Mouse (Mus musculus) CH12.LX (cell line): ENCODE data around the gene Tns4. TPM values are rescaled to one million over a fixed set of nuclear protein-coding genes. Genes with fewer than 3 reads are reported as not detected.

Experiments
- DNase-seq: peaks from one replicate; pipeline ENCODE4 v3.0.0-alpha.2; 2013; ENCODE audit errors: extremely low read depth
- H3K27ac ChIP-seq: 2 replicates; pipeline ENCODE4 v1.5.1; 2012; ENCODE audit warnings: low read depth, mild to moderate bottlenecking, control low read depth, moderate library complexity; ENCODE audit not compliant: insufficient read depth
- H3K27me3 ChIP-seq: replicated peaks from 2 replicates; pipeline ENCODE3; 2012; ENCODE audit warnings: inconsistent platforms
- H3K36me3 ChIP-seq, 2 experiments: replicated peaks in 1 of 2; 2 replicates each; pipeline versions ENCODE3 to v1.6.1; 2012; ENCODE audit warnings: inconsistent platforms in 1 of 2, low read length in 1 of 2, mild to moderate bottlenecking in 1 of 2, mixed read lengths in 1 of 2, moderate library complexity in 1 of 2; ENCODE audit not compliant: control insufficient read depth in 1 of 2, insufficient read depth in 1 of 2
- H3K4me1 ChIP-seq, 2 experiments: 2 replicates each; pipeline ENCODE4 v1.6.1; 2012; ENCODE audit warnings: inconsistent platforms in 1 of 2, moderate library complexity in 1 of 2; ENCODE audit not compliant: insufficient read depth in 2 of 2, control insufficient read depth in 1 of 2
- H3K4me2 ChIP-seq: 2 replicates; pipeline ENCODE4 v1.6.1; 2012; ENCODE audit warnings: low read depth, mild to moderate bottlenecking, control low read depth; ENCODE audit not compliant: poor library complexity, insufficient read depth, severe bottlenecking
- H3K4me3 ChIP-seq, 3 experiments: fragments of 150-350 bp in 1 of 3; sonication (generic) in 1 of 3; replicated peaks in 1 of 3; 2 replicates each; pipeline versions ENCODE3 to v1.5.1; 2011 to 2012; ENCODE audit warnings: low read depth in 2 of 3, low read length in 2 of 3, mild to moderate bottlenecking in 2 of 3, moderate library complexity in 2 of 3, control low read depth in 1 of 3, improper control_type of control experiment in 1 of 3, inconsistent platforms in 1 of 3, mixed read lengths in 1 of 3; ENCODE audit not compliant: poor library complexity in 1 of 3
- H3K79me2 ChIP-seq: replicated peaks from 2 replicates; pipeline ENCODE4 v1.6.1; 2012; ENCODE audit warnings: mild to moderate bottlenecking, moderate library complexity; ENCODE audit not compliant: control insufficient read depth, poor library complexity, insufficient read depth, severe bottlenecking; ENCODE audit errors: extremely low read depth
- H3K9ac ChIP-seq: 2 replicates; pipeline ENCODE4 v1.6.1; 2012; ENCODE audit warnings: low read depth, mild to moderate bottlenecking, control low read depth, moderate library complexity; ENCODE audit not compliant: insufficient read depth
- H3K9me3 ChIP-seq: replicated peaks from 2 replicates; pipeline ENCODE3; 2012; ENCODE audit warnings: low read length, inconsistent platforms, mixed read lengths
- CHD1 ChIP-seq: IDR thresholded peaks from 2 replicates; pipeline ENCODE4 v1.6.1; 2012; ENCODE audit warnings: low read depth, low read length, improper control_type of control experiment, inconsistent platforms
- ELF1 ChIP-seq: IDR thresholded peaks from 2 replicates; pipeline ENCODE4 v1.6.1; 2014; ENCODE audit warnings: low read depth, mild to moderate bottlenecking, inconsistent platforms, low read length, improper control_type of control experiment
- EP300 ChIP-seq: IDR thresholded peaks from 2 replicates; pipeline ENCODE4 v1.6.1; 2011; ENCODE audit warnings: low read length, improper control_type of control experiment
- ETS1 ChIP-seq: conservative IDR thresholded peaks from 2 replicates; pipeline ENCODE4 v1.6.1; 2012; ENCODE audit warnings: low read depth, mild to moderate bottlenecking, inconsistent platforms, low read length, improper control_type of control experiment, moderate library complexity
- HCFC1 ChIP-seq: IDR thresholded peaks from 2 replicates; pipeline ENCODE4 v1.6.1; 2012; ENCODE audit warnings: low read depth, mild to moderate bottlenecking, inconsistent platforms, low read length, improper control_type of control experiment
- JUN ChIP-seq: IDR thresholded peaks from 2 replicates; pipeline ENCODE4 v1.6.1; 2011; ENCODE audit warnings: low read depth, mild to moderate bottlenecking, low read length, improper control_type of control experiment, moderate library complexity; ENCODE audit not compliant: insufficient read depth
- JUND ChIP-seq: conservative IDR thresholded peaks from 2 replicates; pipeline ENCODE4 v1.6.1; 2011; ENCODE audit warnings: low read depth, low read length, improper control_type of control experiment
- KAT2A ChIP-seq: IDR thresholded peaks from 2 replicates; pipeline ENCODE4 v1.6.1; 2012; ENCODE audit warnings: low read length, improper control_type of control experiment, inconsistent platforms; ENCODE audit not compliant: insufficient replicate concordance
- MAFK ChIP-seq: IDR thresholded peaks from 2 replicates; pipeline ENCODE4 v1.6.1; 2011; ENCODE audit warnings: low read length, improper control_type of control experiment; ENCODE audit not compliant: insufficient replicate concordance
- MAX ChIP-seq: IDR thresholded peaks from 2 replicates; pipeline ENCODE4 v1.6.1; 2011; ENCODE audit warnings: low read length, improper control_type of control experiment
- MAZ ChIP-seq: IDR thresholded peaks from 2 replicates; pipeline ENCODE4 v1.6.1; 2012; ENCODE audit warnings: low read depth, mild to moderate bottlenecking, inconsistent platforms, low read length, improper control_type of control experiment, moderate library complexity
- MXI1 ChIP-seq: IDR thresholded peaks from 2 replicates; pipeline ENCODE4 v1.6.1; 2011; ENCODE audit warnings: mild to moderate bottlenecking, low read depth, low read length, improper control_type of control experiment
- PAX5 ChIP-seq: IDR thresholded peaks from 2 replicates; pipeline ENCODE4 v1.6.1; 2012; ENCODE audit warnings: low read length, inconsistent platforms, mixed read lengths
- RAD21 ChIP-seq: IDR thresholded peaks from 2 replicates; pipeline ENCODE4 v1.6.1; 2011; ENCODE audit warnings: low read depth, mild to moderate bottlenecking, low read length, improper control_type of control experiment, moderate library complexity
- RCOR1 ChIP-seq: conservative IDR thresholded peaks from 2 replicates; pipeline ENCODE4 v1.6.1; 2012; ENCODE audit warnings: low read depth, mild to moderate bottlenecking, inconsistent platforms, low read length, improper control_type of control experiment
- SMC3 ChIP-seq: IDR thresholded peaks from 2 replicates; pipeline ENCODE4 v1.6.1; 2011; ENCODE audit warnings: low read depth, low read length, improper control_type of control experiment
- TBP ChIP-seq: conservative IDR thresholded peaks from 2 replicates; pipeline ENCODE4 v1.6.1; 2011; ENCODE audit warnings: low read depth, low read length, improper control_type of control experiment
- TCF12 ChIP-seq: IDR thresholded peaks from 2 replicates; pipeline ENCODE4 v1.6.1; 2014; ENCODE audit warnings: low read depth, mild to moderate bottlenecking, inconsistent platforms, low read length, improper control_type of control experiment
- UBTF ChIP-seq: IDR thresholded peaks from 2 replicates; pipeline ENCODE4 v1.6.1; 2012; ENCODE audit warnings: low read depth, mild to moderate bottlenecking, inconsistent platforms, low read length, improper control_type of control experiment, moderate library complexity
- USF2 ChIP-seq: conservative IDR thresholded peaks from 2 replicates; pipeline ENCODE4 v1.6.1; 2011; ENCODE audit warnings: low read depth, low read length, improper control_type of control experiment
- ZC3H11A ChIP-seq: IDR thresholded peaks from 2 replicates; pipeline ENCODE4 v1.6.1; 2012; ENCODE audit warnings: low read depth, mild to moderate bottlenecking, inconsistent platforms, low read length, improper control_type of control experiment
- ZKSCAN1 ChIP-seq: IDR thresholded peaks from 2 replicates; pipeline ENCODE4 v1.6.1; 2012; ENCODE audit warnings: low read depth, inconsistent platforms, low read length, improper control_type of control experiment, borderline replicate concordance
- ZMIZ1 ChIP-seq: IDR thresholded peaks from 2 replicates; pipeline ENCODE4 v1.6.1; 2012; ENCODE audit warnings: low read depth, mild to moderate bottlenecking, inconsistent platforms, low read length, improper control_type of control experiment
- ZNF384 ChIP-seq: IDR thresholded peaks from 2 replicates; pipeline ENCODE4 v1.6.1; 2012; ENCODE audit warnings: low read depth, low read length, improper control_type of control experiment, inconsistent platforms
- dilution Hi-C: fragments of 300-500 bp; cut with MboI; formaldehyde crosslinking; loops from 2 replicates; pipeline ENCODE4 v1.14.3; 2020; ENCODE audit warnings: low sequenced_read_pairs; ENCODE audit not compliant: extremely low pct_unique_long_range_greater_than_20kb, extremely low pct_ligation_motif_present
- in situ Hi-C: fragments of 300-500 bp; cut with MboI; formaldehyde crosslinking; loops from 3 replicates; pipeline ENCODE4 v1.14.3; 2019; ENCODE audit warnings: low sequenced_read_pairs, low pct_ligation_motif_present, low pct_unique_long_range_greater_than_20kb, mixed read lengths
- polyA plus RNA-seq: library from polyadenylated mRNA; unstranded; fragments of >175 nt; gene quantifications from 2 replicates; pipeline ENCODE4 v1.2.1, GENCODE M21; 2012; ENCODE audit warnings: low read depth; ENCODE audit not compliant: insufficient read length
- total RNA-seq, 2 experiments: library from RNA; depleted of rRNA; stranded (reverse); fragments of 300-350 nt in 1 of 2; fragments of >200 nt in 1 of 2; gene quantifications; 2 replicates each; pipeline ENCODE4 v1.2.3; 2012 to 2014

Gene Tns4
- total and polyA plus RNA-seq, 3 experiments: 0.04 to 0.11 TPM; not detected in 1

DNA sequence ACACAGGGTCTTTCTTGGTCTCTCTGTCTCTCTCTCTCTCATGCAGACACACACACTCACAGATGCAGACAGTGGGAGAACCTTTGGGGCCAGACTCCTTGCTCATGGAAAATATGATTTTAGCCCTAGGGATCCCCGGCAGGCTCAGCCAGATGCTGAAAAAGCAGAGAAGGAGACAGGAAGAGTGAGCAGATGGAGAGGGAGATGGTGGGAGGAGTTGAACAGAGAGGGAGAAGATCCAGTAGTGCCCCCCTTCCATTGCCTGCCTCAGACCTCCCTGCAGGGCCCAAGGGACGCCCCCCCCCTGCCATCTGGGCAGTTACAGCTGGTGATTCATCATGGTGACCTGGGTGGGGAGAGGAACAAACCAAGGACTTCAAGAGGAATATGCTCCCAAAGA is 41.5 kb downstream of the Tns4 start:
- Histone ChIP-seq H3K79me2 (no peaks in the 10 kb centered on the region), H3K27ac (no peak overlapping the region), H3K27me3 (peaks cover 59% of the 10 kb centered on the region), H3K4me1 (peaks cover 0 to 8% of the 10 kb centered on the region in 2 experiments; a peak in 2 of 4 replicates), H3K4me3 (no peak overlapping the region), H3K4me2 (no peak overlapping the region), H3K9me3 (no peaks in the 10 kb centered on the region)
- DNase-seq: no peak
- in situ Hi-C loops: no loop called here
- TF ChIP-seq EP300 (no peak), JUN (no peak), MXI1 (no peak), TBP (no peak)
- TF ChIP-seq, all 38 proteins: peak for 0
- no peak overlapping the region for H3K9ac ChIP-seq
- dilution Hi-C loops: no loop called here
- H3K36me3 ChIP-seq: no peaks in the 10 kb centered on the region

DNA sequence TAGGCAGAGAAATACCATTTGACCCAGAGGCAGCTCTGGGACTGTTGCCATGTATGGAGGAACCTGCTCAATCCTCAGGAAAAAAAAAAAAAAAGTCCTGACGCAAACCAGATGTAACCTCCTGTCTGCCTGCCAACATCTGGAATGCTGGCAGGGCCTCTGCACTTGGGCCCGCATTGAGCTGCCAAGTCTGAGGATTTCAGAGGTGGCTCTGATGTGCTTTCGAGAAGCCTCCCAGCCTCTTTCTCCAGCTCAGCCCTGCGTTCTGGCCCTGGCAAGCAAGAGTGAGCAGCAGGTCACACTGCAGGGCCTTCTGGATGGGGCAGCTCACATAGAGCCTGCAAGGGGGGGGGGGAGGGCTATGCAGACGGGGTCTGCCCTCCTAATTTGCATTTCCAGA is 42.0 kb downstream of the Tns4 start:
- Histone ChIP-seq H3K4me3 (no peak overlapping the region), H3K36me3 (no peaks in the 10 kb centered on the region), H3K27ac (no peak overlapping the region), H3K4me2 (no peak overlapping the region), H3K9ac (no peak overlapping the region), H3K4me1 (peaks cover 2 to 12% of the 10 kb centered on the region in 2 experiments; a peak in 3 of 4 replicates), H3K27me3 (peaks cover 59% of the 10 kb centered on the region), H3K9me3 (no peaks in the 10 kb centered on the region), H3K79me2 (no peaks in the 10 kb centered on the region)
- DNase-seq: no peak
- TF ChIP-seq ZKSCAN1 (no peak), MAX (no peak), ETS1 (no peak), TBP (no peak), ELF1 (no peak), RCOR1 (no peak), ZMIZ1 (no peak), MAFK (no peak), RAD21 (no peak), JUND (no peak)
- in situ Hi-C loops (no loop called here), dilution Hi-C loops (no loop called here)

DNA sequence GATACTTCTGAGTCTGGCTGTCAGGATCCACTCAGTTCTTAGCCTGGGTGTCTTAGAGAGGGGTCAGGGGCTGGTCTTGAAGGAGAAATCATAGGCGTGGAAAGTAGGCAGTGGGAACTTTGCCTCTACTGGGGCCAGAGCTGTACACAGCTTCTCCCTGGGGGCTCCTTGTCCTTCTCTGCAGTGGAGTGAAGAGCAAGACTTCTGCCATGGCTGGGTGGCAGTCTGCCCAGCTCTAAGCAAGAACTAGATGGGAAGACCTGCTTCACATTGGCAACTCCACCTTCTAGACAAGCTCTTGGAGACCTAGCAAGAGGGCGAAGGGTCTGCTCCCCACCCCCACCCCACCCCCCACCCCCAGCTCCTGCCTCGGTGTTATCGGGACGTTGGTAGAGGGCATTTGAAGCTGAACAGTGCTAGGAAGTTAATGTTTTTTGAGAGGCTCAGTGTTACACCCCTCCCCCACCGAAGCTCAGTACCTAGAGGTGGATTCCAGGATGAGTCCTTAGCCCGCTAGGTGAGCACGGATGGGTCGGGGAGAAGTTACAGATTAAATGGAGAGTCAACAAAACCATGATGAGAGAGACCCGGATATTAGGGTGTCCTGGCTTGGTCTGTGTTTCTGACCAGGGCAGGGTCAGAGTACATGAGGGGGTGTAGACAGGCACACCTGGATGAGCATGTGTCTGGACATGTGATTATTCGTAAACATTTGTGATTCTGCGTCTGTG is 43.8 kb downstream of the Tns4 start:
- Histone ChIP-seq H3K27ac (no peak overlapping the region), H3K4me2 (no peak overlapping the region), H3K4me3 (no peak overlapping the region), H3K9ac (no peak overlapping the region), H3K9me3 (no peaks in the 10 kb centered on the region), H3K27me3 (peaks cover 63% of the 10 kb centered on the region), H3K79me2 (no peaks in the 10 kb centered on the region), H3K4me1 (peaks cover 4 to 15% of the 10 kb centered on the region in 2 experiments; a peak in 3 of 4 replicates), H3K36me3 (no peaks in the 10 kb centered on the region)
- no peak for DNase-seq
- dilution Hi-C loops (no loop called here), in situ Hi-C loops (no loop called here)
- TF ChIP-seq ZNF384 (no peak), MAX (no peak), JUND (no peak), EP300 (no peak), SMC3 (no peak), ZC3H11A (no peak), MAZ (no peak), ZMIZ1 (no peak), MXI1 (no peak), UBTF (no peak), PAX5 (no peak), HCFC1 (no peak), CHD1 (no peak), KAT2A (no peak), TCF12 (no peak), JUN (no peak), ETS1 (no peak), USF2 (no peak)
